Mouse (Mus musculus): ENCODE data around the gene Tmprss2. TPM values are rescaled to one million over a fixed set of nuclear protein-coding genes. Genes with fewer than 3 reads are reported as not detected.
"Not testable (repeated sequence)": the region's sequence is repeated elsewhere in the genome, so short reads cannot be mapped to it uniquely, and the experiment has no call there.

The Tmprss2 gene
- polyA plus RNA-seq, 1 experiment from 2014 or later: 0.63 TPM

DNA sequence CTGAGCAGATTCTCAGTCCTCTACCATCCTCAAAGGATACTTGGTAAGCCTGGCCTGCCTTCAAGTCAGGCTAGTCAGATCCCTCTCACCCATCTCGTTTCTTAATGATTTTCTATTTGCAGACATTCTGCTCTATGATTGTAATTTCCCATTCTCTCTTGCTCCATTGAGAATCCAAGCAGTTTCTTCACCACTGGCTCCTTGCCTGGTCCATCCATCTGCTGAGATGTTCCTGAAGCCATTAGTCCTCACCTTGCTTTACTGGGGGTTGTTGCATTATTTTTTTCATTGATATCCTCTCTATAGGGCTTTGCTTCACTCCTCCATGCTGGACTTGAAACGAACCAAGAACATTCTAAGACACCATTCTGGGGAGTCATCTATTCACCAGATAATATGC lies 10.4 kb downstream of the Tmprss2 start:
- no peaks in the 10 kb centered on the region for H3K9me3 ChIP-seq (ENCODE audit: control insufficient read depth, low read length)
- no peaks in the 10 kb centered on the region for H3K36me3 ChIP-seq (ENCODE audit: control insufficient read depth, insufficient read depth, low read length)
- H3K4me2 ChIP-seq (ENCODE audit: low read depth, low read length): no peak overlapping the region
- no peak overlapping the region for H3K9ac ChIP-seq (replicated peaks; ENCODE audit: low read depth, low read length)
- 77% methylated on average over 2 of the region's 2 CpGs for WGBS
- H3K4me3 ChIP-seq (ENCODE audit: low read depth, low read length): no peak overlapping the region
- H3K27ac ChIP-seq (ENCODE audit: low read depth, low read length): no peak overlapping the region
- H3K4me1 ChIP-seq (ENCODE audit: control insufficient read depth, insufficient read depth, low read length): no peaks in the 10 kb centered on the region
- H3K27me3 ChIP-seq (ENCODE audit: control insufficient read depth, insufficient read depth, low read length): no peaks in the 10 kb centered on the region
- ATAC-seq (ENCODE audit: low read depth): no peak

- Histone ChIP-seq H3K36me3 (ENCODE audit: control insufficient read depth, insufficient read depth, low read length) (no peaks in the 10 kb centered on the region), H3K9me3 (ENCODE audit: control insufficient read depth, low read length) (no peaks in the 10 kb centered on the region), H3K27me3 (ENCODE audit: control insufficient read depth, insufficient read depth, low read length) (no peaks in the 10 kb centered on the region), H3K4me2 (ENCODE audit: low read depth, low read length) (no peak overlapping the region), H3K4me3 (ENCODE audit: low read depth, low read length) (no peak overlapping the region), H3K4me1 (ENCODE audit: control insufficient read depth, insufficient read depth, low read length) (no peaks in the 10 kb centered on the region), H3K27ac (ENCODE audit: low read depth, low read length) (no peak overlapping the region), H3K9ac (replicated peaks; ENCODE audit: low read depth, low read length) (no peak overlapping the region)
- ATAC-seq (ENCODE audit: low read depth): no peak
- WGBS: 91% methylated on average over 2 of the region's 2 CpGs
Observed at GRCm38 (mm10) chr16:97598046-97598445, 12.9 kb downstream of the Tmprss2 start.

- Histone ChIP-seq H3K4me1 (ENCODE audit: control insufficient read depth, insufficient read depth, low read length) (no peaks in the 10 kb centered on the region), H3K36me3 (ENCODE audit: control insufficient read depth, insufficient read depth, low read length) (no peaks in the 10 kb centered on the region), H3K27ac (ENCODE audit: low read depth, low read length) (no peak overlapping the region), H3K27me3 (ENCODE audit: control insufficient read depth, insufficient read depth, low read length) (no peaks in the 10 kb centered on the region), H3K9ac (replicated peaks; ENCODE audit: low read depth, low read length) (no peak overlapping the region), H3K9me3 (ENCODE audit: control insufficient read depth, low read length) (no peaks in the 10 kb centered on the region), H3K4me2 (ENCODE audit: low read depth, low read length) (no peak overlapping the region), H3K4me3 (ENCODE audit: low read depth, low read length) (no peak overlapping the region)
- 75% methylated on average over 4 of the region's 4 CpGs for WGBS
- ATAC-seq (ENCODE audit: low read depth): no peak
Observed at GRCm38 (mm10) chr16:97593816-97594509, 17.0 kb downstream of the Tmprss2 start.

- no peak overlapping the region for H3K27ac ChIP-seq (ENCODE audit: low read depth, low read length)
- WGBS: 46% methylated on average over 1 of the region's 1 CpGs
- no peak for ATAC-seq (ENCODE audit: low read depth)
Observed at GRCm38 (mm10) chr16:97593057-97593456, 17.9 kb downstream of the Tmprss2 start.

DNA sequence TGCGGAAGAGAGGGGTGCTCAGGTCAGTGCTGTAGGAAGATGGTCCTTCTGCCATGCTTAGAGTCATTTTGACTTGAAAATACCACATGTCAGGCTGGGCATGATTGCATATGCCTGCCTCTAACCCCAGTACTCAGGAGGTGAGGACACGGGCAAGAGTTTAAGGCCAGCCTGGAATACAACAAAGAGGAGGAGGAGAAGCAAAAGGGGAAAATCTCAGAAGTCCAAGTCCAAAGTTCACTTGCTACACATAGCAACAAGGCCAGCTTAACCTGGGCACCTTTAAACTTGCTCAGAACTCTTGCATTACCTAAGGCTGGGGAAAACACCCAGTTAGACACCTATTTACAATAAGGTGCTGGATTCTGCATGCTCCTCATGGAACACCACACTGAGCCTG lies 19.5 kb downstream of the Tmprss2 start:
- H3K27ac ChIP-seq (ENCODE audit: low read depth, low read length): no peak overlapping the region
- no peaks in the 10 kb centered on the region for H3K4me1 ChIP-seq (ENCODE audit: control insufficient read depth, insufficient read depth, low read length)
- no peaks in the 10 kb centered on the region for H3K9me3 ChIP-seq (ENCODE audit: control insufficient read depth, low read length)
- WGBS: 90% methylated on average over 2 of the region's 2 CpGs
- H3K4me3 ChIP-seq (ENCODE audit: low read depth, low read length): no peak overlapping the region
- no peak overlapping the region for H3K4me2 ChIP-seq (ENCODE audit: low read depth, low read length)
- H3K9ac ChIP-seq (replicated peaks; ENCODE audit: low read depth, low read length): no peak overlapping the region
- H3K36me3 ChIP-seq (ENCODE audit: control insufficient read depth, insufficient read depth, low read length): no peaks in the 10 kb centered on the region
- ATAC-seq (ENCODE audit: low read depth): no peak
- H3K27me3 ChIP-seq (ENCODE audit: control insufficient read depth, insufficient read depth, low read length): no peaks in the 10 kb centered on the region

More at GRCm38 (mm10) chr16:97593057-97593456, 17.9 kb downstream of the Tmprss2 start:
- Histone ChIP-seq H3K4me1 (ENCODE audit: control insufficient read depth, insufficient read depth, low read length) (no peaks in the 10 kb centered on the region), H3K9ac (replicated peaks; ENCODE audit: low read depth, low read length) (no peak overlapping the region), H3K4me3 (ENCODE audit: low read depth, low read length) (no peak overlapping the region), H3K36me3 (ENCODE audit: control insufficient read depth, insufficient read depth, low read length) (no peaks in the 10 kb centered on the region), H3K9me3 (ENCODE audit: control insufficient read depth, low read length) (no peaks in the 10 kb centered on the region), H3K27me3 (ENCODE audit: control insufficient read depth, insufficient read depth, low read length) (no peaks in the 10 kb centered on the region), H3K4me2 (ENCODE audit: low read depth, low read length) (no peak overlapping the region)

GRCm38 (mm10) chr16:97582876-97583275 lies 28.1 kb downstream of the Tmprss2 start:
- ATAC-seq (ENCODE audit: low read depth); H3K4me1 ChIP-seq (ENCODE audit: control insufficient read depth, insufficient read depth, low read length); H3K4me2 ChIP-seq (ENCODE audit: low read depth, low read length); H3K9me3 ChIP-seq (ENCODE audit: control insufficient read depth, low read length); H3K27ac ChIP-seq (ENCODE audit: low read depth, low read length); H3K36me3 ChIP-seq (ENCODE audit: control insufficient read depth, insufficient read depth, low read length); H3K27me3 ChIP-seq (ENCODE audit: control insufficient read depth, insufficient read depth, low read length); H3K9ac ChIP-seq (replicated peaks; ENCODE audit: low read depth, low read length); H3K4me3 ChIP-seq (ENCODE audit: low read depth, low read length): not testable (repeated sequence)
- 77% methylated on average over 1 of the region's 1 CpGs for WGBS

DNA sequence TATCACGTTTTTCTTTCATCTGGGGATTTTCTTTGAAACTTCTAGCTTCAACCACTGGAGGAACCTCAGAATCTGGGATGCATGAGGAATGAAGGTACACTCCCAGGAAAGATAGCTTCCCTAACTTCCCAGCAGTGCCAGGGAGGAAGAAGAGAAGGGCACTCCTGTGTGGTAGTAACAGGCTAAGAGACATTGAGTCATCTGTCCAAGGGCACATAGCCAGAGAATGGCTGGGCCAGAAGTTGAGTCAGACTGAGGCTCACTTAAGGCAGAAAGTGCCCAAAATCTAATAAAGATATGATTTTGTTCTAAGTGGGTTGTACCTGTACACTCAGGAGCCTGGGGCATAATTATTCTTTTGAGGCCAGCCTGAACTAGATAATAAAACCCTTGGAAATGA lies 41.6 kb downstream of the Tmprss2 start:
- Histone ChIP-seq H3K27me3 (ENCODE audit: control insufficient read depth, insufficient read depth, low read length) (no peaks in the 10 kb centered on the region), H3K36me3 (ENCODE audit: control insufficient read depth, insufficient read depth, low read length) (no peaks in the 10 kb centered on the region), H3K4me3 (ENCODE audit: low read depth, low read length) (no peak overlapping the region), H3K4me1 (ENCODE audit: control insufficient read depth, insufficient read depth, low read length) (no peaks in the 10 kb centered on the region), H3K9me3 (ENCODE audit: control insufficient read depth, low read length) (no peaks in the 10 kb centered on the region), H3K4me2 (ENCODE audit: low read depth, low read length) (no peak overlapping the region), H3K9ac (replicated peaks; ENCODE audit: low read depth, low read length) (no peak overlapping the region), H3K27ac (ENCODE audit: low read depth, low read length) (no peak overlapping the region)
- WGBS: 43% methylated on average over 1 of the region's 1 CpGs
- no peak for ATAC-seq (ENCODE audit: low read depth)

DNA sequence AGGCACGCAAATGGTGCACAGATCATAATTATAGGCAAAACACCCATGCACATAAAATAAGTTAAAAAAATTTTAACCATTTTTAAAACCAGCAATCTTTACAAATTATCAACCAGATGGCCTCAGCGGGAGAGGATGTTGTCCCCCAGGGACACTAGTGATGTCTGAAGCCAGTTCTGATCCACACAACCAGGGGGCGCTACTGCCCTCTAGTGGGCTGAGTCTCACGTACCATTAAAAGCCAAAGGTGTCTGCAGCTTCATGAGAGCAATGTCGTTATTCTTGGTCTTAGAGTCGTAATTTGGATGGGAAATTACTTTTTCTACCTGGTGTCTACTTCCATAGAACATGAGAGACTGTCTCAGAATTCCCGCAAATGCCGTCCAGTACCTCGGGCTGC lies 42.3 kb downstream of the Tmprss2 start:
- Histone ChIP-seq H3K4me1 (ENCODE audit: control insufficient read depth, insufficient read depth, low read length) (no peaks in the 10 kb centered on the region), H3K4me3 (ENCODE audit: low read depth, low read length) (no peak overlapping the region), H3K27ac (ENCODE audit: low read depth, low read length) (no peak overlapping the region), H3K9me3 (ENCODE audit: control insufficient read depth, low read length) (no peaks in the 10 kb centered on the region), H3K27me3 (ENCODE audit: control insufficient read depth, insufficient read depth, low read length) (no peaks in the 10 kb centered on the region), H3K4me2 (ENCODE audit: low read depth, low read length) (no peak overlapping the region), H3K36me3 (ENCODE audit: control insufficient read depth, insufficient read depth, low read length) (no peaks in the 10 kb centered on the region), H3K9ac (replicated peaks; ENCODE audit: low read depth, low read length) (no peak overlapping the region)
- 71% methylated on average over 9 of the region's 9 CpGs for WGBS
- no peak for ATAC-seq (ENCODE audit: low read depth)

GRCm38 (mm10) chr16:97544340-97544739 lies 66.7 kb downstream of the Tmprss2 start:
- H3K27me3 ChIP-seq (ENCODE audit: control insufficient read depth, insufficient read depth, low read length): no peaks in the 10 kb centered on the region
- 84% methylated on average over 4 of the region's 4 CpGs for WGBS

More at GRCm38 (mm10) chr16:97544340-97544739, 66.7 kb downstream of the Tmprss2 start:
- Histone ChIP-seq H3K36me3 (ENCODE audit: control insufficient read depth, insufficient read depth, low read length) (no peaks in the 10 kb centered on the region), H3K9me3 (ENCODE audit: control insufficient read depth, low read length) (no peaks in the 10 kb centered on the region), H3K4me3 (ENCODE audit: low read depth, low read length) (no peak overlapping the region), H3K4me1 (ENCODE audit: control insufficient read depth, insufficient read depth, low read length) (no peaks in the 10 kb centered on the region), H3K4me2 (ENCODE audit: low read depth, low read length) (no peak overlapping the region), H3K27ac (ENCODE audit: low read depth, low read length) (no peak overlapping the region), H3K9ac (replicated peaks; ENCODE audit: low read depth, low read length) (no peak overlapping the region)
- ATAC-seq (ENCODE audit: low read depth): no peak

All from neural tube, embryonic 14.5 days (tissue).